Mouse (Mus musculus) brown adipose tissue, adult 24 weeks (tissue): ENCODE measurements around the gene Slc50a1. TPM values are rescaled to one million over a fixed set of nuclear protein-coding genes. Genes with fewer than 3 reads are reported as not detected.

Experiments used
- H3K27ac ChIP-seq: fragments of 200-500 bp; replicated peaks from 2 replicates; pipeline ENCODE4 v1.5.1; 2012; ENCODE audit warnings: low read depth, mild to moderate bottlenecking, low read length
- H3K4me1 ChIP-seq: fragments of 200-500 bp; 2 replicates; pipeline ENCODE4 v1.6.1; 2012; ENCODE audit warnings: low read length, mixed read lengths; ENCODE audit not compliant: control insufficient read depth, insufficient read depth, insufficient read length
- H3K4me3 ChIP-seq: fragments of 200-500 bp; 2 replicates; pipeline ENCODE4 v1.5.1; 2012; ENCODE audit warnings: low read depth, mild to moderate bottlenecking, low read length, moderate library complexity; ENCODE audit not compliant: insufficient read depth
- polyA plus RNA-seq: library from polyadenylated mRNA; stranded (reverse); fragments of >200 nt; gene quantifications from 2 replicates; pipeline ENCODE4 v1.2.4, GENCODE M21; 2012; ENCODE audit not compliant: missing spikeins, insufficient read depth, insufficient read length

The Slc50a1 gene
- polyA plus RNA-seq, 1 experiment, result 33.1 TPM

DNA sequence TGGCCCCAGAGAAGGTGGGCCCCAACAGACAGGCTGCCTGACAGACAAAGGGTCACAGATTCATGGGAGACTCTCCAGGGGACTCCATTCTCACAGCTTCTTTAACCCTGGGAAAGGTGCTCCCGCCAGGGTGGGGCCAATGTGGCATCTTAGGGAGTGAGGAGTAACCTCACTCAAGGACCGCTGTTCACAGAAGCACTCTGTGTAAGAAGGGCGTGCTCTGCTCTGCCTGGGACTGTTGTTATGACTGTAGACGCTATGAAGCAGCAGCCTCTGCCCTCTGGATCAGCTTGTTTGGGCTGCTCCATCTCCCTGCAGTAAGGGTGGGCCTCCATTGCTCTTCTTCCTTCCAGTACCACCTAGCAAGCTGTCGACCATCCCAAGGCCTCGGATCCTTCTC lies 34.1 kb upstream of the Slc50a1 start:
- no peaks in the 10 kb centered on the region for H3K4me1 ChIP-seq
- no peak overlapping the region for H3K4me3 ChIP-seq
- no peak overlapping the region for H3K27ac ChIP-seq

- Histone ChIP-seq H3K27ac (no peak overlapping the region), H3K4me3 (no peak overlapping the region), H3K4me1 (no peaks in the 10 kb centered on the region)
These were observed 30.1 kb upstream of the Slc50a1 start for GRCm38 (mm10) chr3:89300514-89300913.

DNA sequence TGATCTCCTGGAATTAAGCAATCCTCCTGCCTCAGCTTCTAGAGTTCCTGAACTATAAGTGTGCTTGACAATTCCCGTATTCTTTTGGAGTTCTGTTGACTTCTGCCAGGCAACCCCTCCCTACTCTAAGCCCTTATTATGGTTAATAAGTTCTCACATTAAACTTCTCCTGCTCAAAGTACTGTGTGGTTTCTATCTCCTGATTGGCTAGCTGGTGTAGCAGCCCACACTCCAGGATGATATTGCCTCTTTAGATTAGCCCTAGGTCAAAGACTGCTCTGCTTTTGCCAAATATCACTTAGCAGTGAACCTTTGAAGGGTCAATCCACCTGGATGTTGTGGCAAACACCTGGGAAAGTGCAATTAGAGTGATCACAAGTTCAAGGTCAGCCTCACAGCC lies 29.7 kb upstream of the Slc50a1 start:
- Histone ChIP-seq H3K4me3 (no peak overlapping the region), H3K27ac (no peak overlapping the region), H3K4me1 (no peaks in the 10 kb centered on the region)

DNA sequence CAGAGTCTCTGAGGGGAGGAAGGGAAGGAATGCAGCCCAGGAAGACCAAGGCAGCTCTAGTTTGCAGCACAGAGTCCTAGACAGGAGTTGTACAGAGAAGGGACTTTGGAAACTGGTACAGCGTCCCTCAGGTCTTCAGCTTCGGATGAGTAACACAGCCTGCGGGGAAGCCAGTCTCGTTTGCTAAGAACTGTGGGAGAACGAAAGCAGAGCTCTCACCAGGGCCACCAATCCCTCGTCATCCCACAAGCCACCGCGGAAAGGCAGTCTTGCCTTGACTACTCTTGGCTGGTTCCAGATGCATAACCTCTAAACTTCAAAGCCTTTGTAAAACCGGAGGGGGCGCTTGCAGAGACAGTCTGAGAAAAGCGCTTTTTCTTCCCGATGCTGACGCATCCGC lies 29.1 kb upstream of the Slc50a1 start:
- Histone ChIP-seq H3K4me3 (peak overlapping the region; percentile 43), H3K27ac (no peak overlapping the region), H3K4me1 (no peaks in the 10 kb centered on the region)

- Histone ChIP-seq H3K27ac (no peak overlapping the region), H3K4me3 (no peak overlapping the region), H3K4me1 (no peaks in the 10 kb centered on the region)
These were observed 28.5 kb upstream of the Slc50a1 start for GRCm38 (mm10) chr3:89298908-89299307.

DNA sequence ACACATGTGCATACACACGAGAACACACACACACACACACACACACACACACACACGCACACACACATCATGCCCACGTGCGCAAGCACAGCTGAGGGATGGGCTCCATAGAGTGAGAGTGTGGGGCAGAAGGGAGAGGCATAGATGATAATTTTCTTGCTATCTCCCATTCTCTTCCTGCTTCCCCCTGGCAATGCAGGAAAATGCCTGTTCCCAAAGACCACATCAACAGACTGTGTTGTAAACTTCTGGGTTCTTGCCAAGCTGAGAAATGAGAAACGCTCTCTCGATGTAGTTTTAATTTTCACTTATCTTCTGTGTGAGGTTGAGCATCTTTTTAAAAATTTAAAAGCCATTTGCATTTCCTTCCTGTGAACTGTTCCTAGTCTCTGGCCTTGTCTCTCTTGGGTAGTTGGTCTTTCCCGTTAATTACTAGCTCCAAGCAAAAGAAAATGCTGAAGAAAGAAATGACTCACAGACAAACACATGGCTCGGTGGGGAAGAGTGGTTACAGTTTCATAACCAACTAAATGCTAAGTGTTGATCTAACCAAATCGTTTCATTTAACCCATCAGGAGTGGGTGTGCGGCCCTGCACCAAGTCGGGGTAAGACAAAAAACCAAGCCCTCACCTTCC lies 26.5 kb upstream of the Slc50a1 start:
- Histone ChIP-seq H3K4me3 (no peak overlapping the region), H3K27ac (no peak overlapping the region), H3K4me1 (no peaks in the 10 kb centered on the region)

GRCm38 (mm10) chr3:89295685-89296230 lies 25.4 kb upstream of the Slc50a1 start:
- Histone ChIP-seq H3K4me3 (no peak overlapping the region), H3K27ac (no peak overlapping the region), H3K4me1 (no peaks in the 10 kb centered on the region)

- no peak overlapping the region for H3K27ac ChIP-seq
- no peaks in the 10 kb centered on the region for H3K4me1 ChIP-seq
- H3K4me3 ChIP-seq, result no peak overlapping the region
These were observed 23.8 kb upstream of the Slc50a1 start for GRCm38 (mm10) chr3:89294195-89294594.

- Histone ChIP-seq H3K4me3 (no peak overlapping the region), H3K4me1 (peaks cover 3% of the 10 kb centered on the region), H3K27ac (no peak overlapping the region)
These were observed 23.0 kb upstream of the Slc50a1 start for GRCm38 (mm10) chr3:89293247-89293918.

- Histone ChIP-seq H3K27ac (no peak overlapping the region), H3K4me1 (peaks cover 11% of the 10 kb centered on the region), H3K4me3 (no peak overlapping the region)
These were observed 21.9 kb upstream of the Slc50a1 start for GRCm38 (mm10) chr3:89292303-89292702.

GRCm38 (mm10) chr3:89291874-89292273 lies 21.5 kb upstream of the Slc50a1 start:
- Histone ChIP-seq H3K27ac (no peak overlapping the region), H3K4me3 (no peak overlapping the region)

DNA sequence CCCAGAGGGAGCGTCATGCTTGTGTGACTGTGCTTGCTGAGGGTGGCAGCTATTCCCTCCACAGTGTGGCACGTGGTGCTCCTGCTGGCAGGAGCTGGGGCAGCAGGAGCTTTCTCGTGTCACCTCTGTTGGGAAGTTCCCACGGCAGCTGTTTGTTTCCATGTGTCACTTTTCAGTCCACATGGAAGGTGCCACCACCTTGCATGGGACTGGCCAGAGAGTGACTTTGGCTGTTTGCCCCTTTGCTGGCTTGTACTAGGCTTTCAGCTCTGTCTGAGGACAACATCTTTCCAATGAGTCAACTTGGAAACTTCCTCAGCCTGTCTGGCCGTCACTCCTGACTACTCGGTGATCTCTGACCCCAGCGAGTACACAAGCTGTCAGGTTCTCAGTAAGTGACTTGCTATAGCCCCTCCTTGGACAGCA lies 18.1 kb upstream of the Slc50a1 start:
- peaks cover 17% of the 10 kb centered on the region for H3K4me1 ChIP-seq
- no peak overlapping the region for H3K4me3 ChIP-seq
- no peak overlapping the region for H3K27ac ChIP-seq

More at GRCm38 (mm10) chr3:89291874-89292273, 21.5 kb upstream of the Slc50a1 start:
- H3K4me1 ChIP-seq, result peaks cover 11% of the 10 kb centered on the region

GRCm38 (mm10) chr3:89287286-89287685 lies 16.9 kb upstream of the Slc50a1 start:
- peak overlapping the region; percentile 82 for H3K27ac ChIP-seq
- H3K4me3 ChIP-seq, result no peak overlapping the region
- peaks cover 17% of the 10 kb centered on the region for H3K4me1 ChIP-seq

DNA sequence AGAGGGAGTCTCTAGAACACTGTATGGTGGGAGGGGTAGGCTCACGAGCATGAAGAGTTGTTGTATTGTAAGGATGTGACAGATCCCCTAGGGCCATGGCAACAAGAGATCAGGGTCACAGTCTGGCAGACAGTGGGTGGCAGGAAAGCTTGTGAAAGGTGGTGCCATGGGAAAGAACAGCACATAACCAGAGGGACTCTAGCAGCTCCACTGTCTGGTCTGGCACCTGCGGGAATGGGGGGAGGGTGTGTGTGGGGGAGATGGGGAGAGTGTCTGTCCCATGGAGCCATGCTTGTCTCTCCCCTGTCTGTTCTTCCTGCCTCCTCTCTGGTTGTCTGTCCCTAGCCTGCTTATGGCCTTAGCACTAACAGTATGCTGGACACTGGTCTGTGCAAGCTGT lies 15.2 kb upstream of the Slc50a1 start:
- no peak overlapping the region for H3K27ac ChIP-seq
- H3K4me1 ChIP-seq, result peaks cover 17% of the 10 kb centered on the region

GRCm38 (mm10) chr3:89284261-89284660 lies 13.9 kb upstream of the Slc50a1 start:
- peaks cover 19% of the 10 kb centered on the region for H3K4me1 ChIP-seq
- H3K27ac ChIP-seq, result no peak overlapping the region
- H3K4me3 ChIP-seq, result no peak overlapping the region

More for the DNA sequence above, 15.2 kb upstream of the Slc50a1 start:
- H3K4me3 ChIP-seq, result no peak overlapping the region

- Histone ChIP-seq H3K4me3 (no peak overlapping the region), H3K27ac (no peak overlapping the region), H3K4me1 (peaks cover 9% of the 10 kb centered on the region)
These were observed 11.9 kb upstream of the Slc50a1 start for GRCm38 (mm10) chr3:89282291-89282643.
